Mouse (Mus musculus) left cerebral cortex, adult 18-20 months (tissue): ENCODE measurements around the gene Fbln5. TPM values are rescaled to one million over a fixed set of nuclear protein-coding genes. Genes with fewer than 3 reads are reported as not detected.

Experiments
- DNase-seq, 2 experiments: peaks; one replicate each; pipeline ENCODE4 v3.0.0; 2021 to 2022; ENCODE audit warnings: low spot score in 2 of 2, mixed read lengths in 1 of 2
- total RNA-seq, 2 experiments: library from RNA; stranded (reverse); gene quantifications; 2 replicates each; pipeline ENCODE4 v1.2.3; 2021

The Fbln5 gene
- total RNA-seq, 2 experiments from 2014 or later: 6.9 to 7.1 TPM

DNA sequence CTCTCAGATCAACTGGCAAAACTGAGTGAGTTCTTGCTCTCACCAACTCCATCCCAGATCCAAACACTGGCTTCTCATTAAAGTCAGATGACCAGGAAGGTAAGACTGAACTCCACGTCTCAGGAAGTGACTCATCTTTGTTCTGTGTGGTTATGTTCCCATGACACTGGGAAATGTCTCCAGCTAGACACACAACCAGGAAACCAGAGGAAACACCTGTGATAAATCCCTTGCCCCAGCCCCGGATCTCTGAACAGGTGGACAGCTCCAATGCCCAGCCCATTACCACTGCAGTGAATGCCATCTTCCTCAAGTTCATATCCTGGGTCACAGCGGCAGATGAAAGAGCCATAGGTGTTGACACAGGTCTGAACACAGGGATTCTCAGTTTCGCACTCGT, 54.0 kb downstream of the Fbln5 start:
- no peak for DNase-seq

DNA sequence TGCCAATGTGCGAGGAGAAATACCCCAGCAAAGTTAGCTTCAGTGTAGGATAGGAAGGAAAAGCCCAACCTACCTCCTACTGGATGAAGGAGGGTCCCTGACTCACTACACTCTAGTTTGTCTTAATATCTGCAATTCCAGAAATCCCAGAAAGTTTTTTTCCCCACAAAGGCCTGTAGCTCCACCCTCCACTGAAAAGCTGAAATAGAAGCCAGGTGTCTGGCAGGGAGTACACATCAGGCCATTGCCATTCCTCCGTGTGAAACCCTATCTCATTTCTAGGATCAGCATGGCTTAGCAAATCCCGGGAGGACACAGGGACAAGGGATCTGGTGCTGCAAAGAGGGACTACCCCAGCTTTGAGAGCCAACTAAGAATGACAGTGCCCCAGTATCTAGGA, 55.8 kb downstream of the Fbln5 start:
- DNase-seq: no peak

DNA sequence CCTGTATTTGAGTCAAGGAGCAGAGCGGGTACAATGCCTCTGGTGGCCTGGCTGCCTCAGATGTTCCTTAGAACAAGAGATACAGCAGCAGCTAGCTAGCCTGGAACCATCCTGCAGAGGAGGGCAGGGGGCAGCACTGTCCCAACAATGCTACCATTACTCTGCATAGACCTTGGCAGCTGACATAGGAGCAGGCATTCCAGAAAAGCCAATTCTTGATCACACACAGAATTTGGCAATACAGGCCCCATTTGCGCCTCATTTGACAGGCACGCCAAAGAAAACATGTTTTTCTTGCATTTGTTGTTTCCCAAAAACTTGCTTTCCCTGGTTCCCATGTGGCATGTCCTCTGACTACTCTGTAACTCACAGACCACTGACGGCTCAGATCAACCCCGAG, 56.8 kb downstream of the Fbln5 start:
- no peak for DNase-seq

DNA sequence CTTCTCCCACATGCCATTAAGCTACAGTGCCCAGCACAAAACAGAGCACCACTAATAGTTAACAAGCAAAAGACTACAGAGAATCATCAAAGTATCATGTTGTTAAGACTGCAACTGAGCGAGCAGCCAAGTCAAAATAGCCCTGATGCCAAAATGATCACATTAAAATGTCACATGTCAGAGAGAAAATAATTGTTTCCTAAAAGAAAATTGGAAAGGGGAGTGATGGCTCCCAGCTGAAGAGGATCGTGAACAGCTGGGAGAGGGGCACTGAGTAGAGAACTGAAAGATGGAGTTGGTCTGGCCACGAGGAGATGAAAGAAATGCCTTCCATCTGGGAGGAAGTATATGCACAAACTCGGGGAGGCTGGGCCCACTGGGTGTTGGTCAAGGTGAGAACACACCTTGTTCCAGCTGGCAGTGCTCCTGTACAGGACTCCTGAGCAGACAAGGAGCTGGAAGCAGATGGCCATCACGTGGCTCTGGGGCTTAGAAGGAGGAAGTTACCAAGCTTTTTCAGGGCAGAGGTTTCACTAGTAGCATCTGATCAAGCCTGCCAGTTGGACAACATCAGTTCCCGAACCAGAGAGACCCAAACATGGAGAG, 59.3 kb downstream of the Fbln5 start:
- no peak for DNase-seq

DNA sequence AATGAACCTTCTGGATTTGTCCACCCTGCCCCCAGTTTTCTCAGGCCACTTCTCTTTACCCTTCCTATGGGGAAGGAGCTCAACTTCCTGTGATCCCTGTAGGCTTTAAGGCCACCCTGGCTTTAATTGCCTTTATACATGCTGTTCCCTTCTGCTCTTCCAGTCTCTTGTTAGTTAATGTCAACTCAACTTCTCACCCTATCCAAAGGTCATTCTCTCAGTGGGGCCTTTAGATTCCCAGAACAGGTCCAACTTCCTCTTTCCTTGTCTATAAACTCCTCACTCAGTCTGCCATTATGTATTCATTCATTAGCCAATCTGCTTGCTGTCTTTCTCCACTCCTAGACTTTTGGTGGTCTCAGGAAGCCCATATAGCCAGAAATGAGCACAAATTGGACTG, 60.2 kb downstream of the Fbln5 start:
- DNase-seq: no peak

DNA sequence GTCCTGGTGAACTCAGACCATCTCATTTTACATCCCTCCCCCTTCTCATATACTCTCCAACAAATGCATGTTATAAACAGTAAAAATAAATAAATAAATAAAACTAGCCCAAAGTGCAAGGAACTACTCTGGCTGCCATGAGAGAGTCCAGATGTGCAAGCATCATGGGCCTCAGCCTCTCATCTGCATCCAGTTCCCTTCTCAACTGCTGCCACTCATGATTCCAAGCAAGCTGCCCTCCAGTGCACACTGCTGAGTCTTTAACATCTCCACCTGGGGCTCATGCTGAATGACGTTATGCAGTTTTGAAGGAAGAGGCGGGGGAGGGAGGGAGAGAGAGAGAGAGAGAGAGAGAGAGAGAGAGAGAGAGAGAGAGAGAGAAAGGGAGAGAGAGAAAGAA, 76.5 kb downstream of the Fbln5 start:
- no peak for DNase-seq

DNA sequence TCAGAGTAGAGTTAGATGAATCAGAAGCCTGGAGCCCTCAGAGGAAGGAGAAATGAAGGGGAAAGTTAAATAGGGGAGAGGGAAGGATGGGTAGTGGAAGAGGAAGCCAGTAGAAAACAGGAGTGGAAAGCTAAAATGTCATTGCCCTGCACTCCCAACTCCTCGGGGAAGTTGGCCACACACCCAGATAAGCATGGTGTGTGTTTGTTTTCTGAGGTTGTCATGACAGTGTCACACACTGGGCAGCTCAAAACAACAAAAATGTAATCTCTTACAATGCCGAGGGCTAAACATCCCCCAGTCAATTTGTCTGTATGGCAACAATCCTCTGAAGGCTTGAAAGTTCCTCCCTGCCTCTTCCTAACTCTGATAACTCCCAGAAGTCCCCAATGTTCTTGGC, 78.4 kb downstream of the Fbln5 start:
- DNase-seq: no peak

DNA sequence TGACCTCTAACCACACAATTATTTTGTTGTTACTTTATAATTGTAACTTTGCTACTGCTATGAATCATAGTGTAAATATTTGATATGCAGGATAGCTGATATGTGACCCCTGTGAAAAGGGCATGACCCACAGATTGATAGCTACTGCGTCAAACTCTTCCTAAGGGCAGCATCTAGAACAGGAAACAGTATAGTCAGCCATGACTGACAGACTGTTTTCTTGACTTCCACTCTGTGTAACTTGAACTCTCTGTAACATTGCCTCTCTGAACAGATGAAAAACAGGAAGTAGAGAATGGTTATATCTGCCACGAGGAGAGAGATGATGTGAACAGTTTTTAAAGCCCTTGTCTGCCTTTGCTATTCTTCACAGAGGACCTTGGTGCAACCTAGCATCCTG, 78.8 kb downstream of the Fbln5 start:
- no peak for DNase-seq

DNA sequence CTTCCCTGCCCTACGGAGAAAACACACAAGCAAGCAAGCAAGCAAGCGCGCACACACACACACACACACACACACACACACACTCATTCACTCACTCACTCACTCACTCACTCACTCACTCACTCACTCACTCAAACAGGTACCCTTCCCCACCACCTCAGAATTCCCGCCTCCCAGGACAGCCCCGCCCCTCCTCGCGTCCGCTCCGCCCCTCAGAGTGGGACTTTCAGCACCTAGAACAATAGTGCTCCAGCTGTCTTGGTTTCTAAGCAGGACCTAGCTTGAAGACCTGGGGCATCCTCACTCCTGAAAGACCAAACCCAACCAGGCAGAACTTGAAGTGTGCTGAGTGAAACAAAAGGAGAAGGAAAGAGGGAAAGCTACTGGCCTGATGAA, 100.1 kb downstream of the Fbln5 start:
- DNase-seq: no peak

DNA sequence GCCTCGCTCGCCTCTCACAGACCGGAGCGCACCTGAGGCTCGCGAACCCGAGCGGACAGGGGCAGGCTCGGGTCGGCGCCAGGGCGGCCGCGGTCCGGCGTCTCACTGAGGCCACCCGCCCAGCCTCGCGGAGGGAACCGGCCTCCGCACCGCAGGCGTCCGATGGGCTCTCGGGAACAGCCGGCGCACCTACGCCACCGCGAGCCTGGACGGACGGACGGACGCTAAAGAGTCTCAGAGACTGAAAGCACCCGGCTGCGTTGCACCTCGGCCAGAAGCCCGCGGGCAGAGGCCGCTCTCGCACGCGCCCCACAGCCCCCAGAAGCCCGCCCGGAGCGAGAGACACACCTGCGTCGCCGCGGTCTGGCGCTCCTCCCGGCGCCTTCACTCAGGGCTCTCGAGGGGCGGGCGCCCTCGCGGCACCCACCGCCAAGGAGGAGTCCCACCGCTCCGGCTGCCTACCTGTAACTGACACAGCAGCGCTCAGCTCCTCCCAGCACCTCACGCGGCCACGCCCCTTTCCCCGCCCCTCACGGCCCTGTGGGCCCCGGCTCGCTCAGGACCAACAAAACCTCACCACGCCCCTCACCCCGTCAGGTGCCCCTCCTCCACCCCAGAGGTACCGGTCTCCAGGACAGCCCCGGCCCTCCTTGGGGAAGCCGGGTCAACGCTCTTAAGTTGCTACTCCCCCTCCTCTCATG, 100.7 kb downstream of the Fbln5 start, which contains the start of gene Tc2n:
Tc2n (minus strand) TSS at position 470 of the 701 bp plus-strand sequence.
- peak; percentile 6 to 8 for DNase-seq

DNA sequence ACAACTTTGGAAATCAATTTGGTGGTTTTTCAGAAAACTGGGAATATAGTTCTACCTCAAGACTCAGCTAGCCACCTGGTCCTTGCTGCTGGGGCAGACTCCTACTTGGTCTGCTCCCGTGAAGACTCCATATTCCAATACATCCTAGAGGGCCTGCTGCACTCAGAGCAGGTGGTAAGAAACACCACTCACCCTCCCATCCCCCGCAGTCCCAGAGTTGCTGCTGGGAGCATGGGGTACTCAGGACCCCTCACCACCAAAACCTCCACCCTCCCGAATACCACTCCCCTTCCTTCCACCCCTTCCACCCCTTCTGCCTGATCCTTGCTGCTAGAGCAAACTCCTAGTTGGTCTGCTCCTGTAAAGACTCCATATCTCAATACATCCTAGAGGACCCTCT, 119.7 kb downstream of the Fbln5 start:
- DNase-seq: no peak

Other genes with a start within 250 kb of the Fbln5 start
- gene Tc2n, start 100.5 kb downstream of the Fbln5 start, total RNA-seq: under 1 TPM; 0.61 to 0.70 TPM
- gene Trip11, start 94.2 kb upstream of the Fbln5 start, total RNA-seq: 10 to 100 TPM; 28.1 to 30.1 TPM
- gene Atxn3, start 139.2 kb upstream of the Fbln5 start, total RNA-seq: 10 to 100 TPM; 20.7 to 21.3 TPM
- 10 to 100 TPM; 26.4 to 27.4 TPM for gene Cpsf2, start 156.9 kb upstream of the Fbln5 start, total RNA-seq